Mouse (Mus musculus): ENCODE measurements around the gene Nek6. TPM values are rescaled to one million over a fixed set of nuclear protein-coding genes. Genes with fewer than 3 reads are reported as not detected.

Nek6 gene
- polyA plus RNA-seq, 1 experiment = not detected

DNA sequence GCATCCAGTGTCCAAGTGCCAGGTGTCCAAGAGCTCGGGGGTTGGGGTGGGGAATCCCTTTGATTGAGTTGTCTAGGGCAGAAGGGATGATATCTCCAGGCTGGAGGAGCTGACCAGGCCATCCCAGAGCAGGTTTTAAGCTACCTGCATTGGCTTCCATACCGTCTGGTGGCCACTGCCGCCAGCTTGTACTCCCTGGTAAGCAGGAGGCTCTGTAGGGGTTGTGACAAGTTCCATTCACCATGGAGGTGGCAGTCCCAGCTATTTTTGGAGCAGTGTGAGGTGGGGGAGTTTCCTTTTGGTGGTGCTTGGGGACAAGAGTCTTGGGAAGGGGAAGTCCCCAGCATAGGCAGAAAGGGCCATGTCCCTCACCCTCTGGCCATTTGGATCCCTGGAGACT lies 29.7 kb downstream of the Nek6 start:
- Histone ChIP-seq H3K27ac (ENCODE audit: insufficient read depth, low read depth, low read length) (no peak overlapping the region), H3K4me3 (ENCODE audit: insufficient read depth, low read depth, low read length) (no peak overlapping the region), H3K4me1 (ENCODE audit: control insufficient read depth, insufficient read depth, low read length) (peaks cover 29% of the 10 kb centered on the region)
- TF ChIP-seq POLR2A (IDR thresholded peaks at IDR 0.05; ENCODE audit: insufficient read depth, low read depth, low read length) = no peak
- TF ChIP-seq CTCF (IDR thresholded peaks at IDR 0.05; ENCODE audit: insufficient read depth, low read depth, low read length) = no peak
- 99% methylated on average over 3 of the region's 3 CpGs for whole genome bisulfite sequencing

DNA sequence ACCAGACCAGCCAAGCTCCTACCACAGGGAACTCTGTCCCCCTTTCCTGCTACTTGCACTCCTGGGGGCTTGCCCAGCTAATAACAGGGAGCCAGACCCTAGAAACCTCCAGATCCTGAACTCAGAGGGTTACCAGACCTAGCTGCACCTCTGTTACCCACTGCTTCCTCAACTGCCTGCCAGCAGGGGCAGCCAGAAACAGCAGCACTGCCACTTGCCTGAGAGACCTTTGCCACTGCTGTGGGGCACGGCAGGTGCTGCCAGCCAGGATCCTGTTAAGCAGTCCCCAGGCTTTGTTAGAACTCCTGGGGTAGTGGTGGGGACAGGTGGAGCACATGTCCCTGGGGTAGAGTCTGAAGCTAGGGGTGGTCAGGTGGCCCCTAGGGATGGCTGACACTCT lies 30.1 kb downstream of the Nek6 start:
- Histone ChIP-seq H3K27ac (ENCODE audit: insufficient read depth, low read depth, low read length) (no peak overlapping the region), H3K4me3 (ENCODE audit: insufficient read depth, low read depth, low read length) (no peak overlapping the region), H3K4me1 (ENCODE audit: control insufficient read depth, insufficient read depth, low read length) (peaks cover 26% of the 10 kb centered on the region)
- TF ChIP-seq POLR2A (IDR thresholded peaks at IDR 0.05; ENCODE audit: insufficient read depth, low read depth, low read length) (no peak), CTCF (IDR thresholded peaks at IDR 0.05; ENCODE audit: insufficient read depth, low read depth, low read length) (no peak)
- WGBS = 91% methylated on average over 1 of the region's 1 CpGs

DNA sequence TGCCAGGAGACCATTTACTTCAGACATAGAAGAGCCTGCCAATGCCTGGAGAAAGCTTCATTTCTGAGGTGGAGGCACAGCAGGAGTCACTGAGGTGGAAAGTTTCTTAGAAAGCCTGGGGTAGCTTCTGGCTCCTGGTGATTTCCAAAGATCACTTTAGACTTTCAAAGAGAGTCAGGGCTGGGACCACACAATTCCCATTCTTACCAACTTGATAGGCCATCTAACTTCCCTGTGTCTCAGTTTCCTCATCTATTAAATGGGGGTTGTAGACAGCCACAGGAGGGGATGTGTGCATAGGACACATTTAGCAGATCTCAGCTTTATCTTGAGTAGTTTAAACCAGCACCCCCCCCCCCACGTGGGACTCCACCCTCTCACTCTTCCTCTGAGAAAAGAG lies 30.9 kb downstream of the Nek6 start:
- no peak for TF ChIP-seq POLR2A (IDR thresholded peaks at IDR 0.05; ENCODE audit: insufficient read depth, low read depth, low read length)
- TF ChIP-seq CTCF (IDR thresholded peaks at IDR 0.05; ENCODE audit: insufficient read depth, low read depth, low read length) = no peak
- Histone ChIP-seq H3K4me3 (ENCODE audit: insufficient read depth, low read depth, low read length) (no peak overlapping the region), H3K4me1 (ENCODE audit: control insufficient read depth, insufficient read depth, low read length) (peaks cover 29% of the 10 kb centered on the region), H3K27ac (ENCODE audit: insufficient read depth, low read depth, low read length) (no peak overlapping the region)
- 69% methylated on average over 1 of the region's 1 CpGs for WGBS

DNA sequence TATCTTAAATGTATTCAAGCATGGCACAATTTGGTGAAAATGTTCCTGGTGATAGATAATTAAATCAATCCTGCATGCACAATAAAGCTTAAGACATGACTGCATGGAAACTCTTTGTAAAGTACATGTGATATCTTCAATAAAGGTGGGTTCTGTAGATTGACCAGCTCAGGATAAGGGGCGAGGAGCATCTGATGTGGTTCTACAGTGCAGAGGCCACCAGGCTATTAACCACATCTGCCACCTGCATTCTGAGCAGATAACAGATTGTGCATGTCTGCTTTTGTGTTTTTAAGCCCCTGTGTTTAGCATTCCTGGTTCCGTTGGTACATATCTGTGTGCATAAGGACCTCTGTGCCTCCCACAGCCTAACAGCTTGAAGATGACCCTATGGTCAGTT lies 31.7 kb downstream of the Nek6 start:
- Histone ChIP-seq H3K4me1 (ENCODE audit: control insufficient read depth, insufficient read depth, low read length) (peaks cover 23% of the 10 kb centered on the region), H3K27ac (ENCODE audit: insufficient read depth, low read depth, low read length) (no peak overlapping the region), H3K4me3 (ENCODE audit: insufficient read depth, low read depth, low read length) (no peak overlapping the region)
- WGBS = 100% methylated on average over 2 of the region's 2 CpGs
- TF ChIP-seq POLR2A (IDR thresholded peaks at IDR 0.05; ENCODE audit: insufficient read depth, low read depth, low read length) (no peak), CTCF (IDR thresholded peaks at IDR 0.05; ENCODE audit: insufficient read depth, low read depth, low read length) (no peak)

DNA sequence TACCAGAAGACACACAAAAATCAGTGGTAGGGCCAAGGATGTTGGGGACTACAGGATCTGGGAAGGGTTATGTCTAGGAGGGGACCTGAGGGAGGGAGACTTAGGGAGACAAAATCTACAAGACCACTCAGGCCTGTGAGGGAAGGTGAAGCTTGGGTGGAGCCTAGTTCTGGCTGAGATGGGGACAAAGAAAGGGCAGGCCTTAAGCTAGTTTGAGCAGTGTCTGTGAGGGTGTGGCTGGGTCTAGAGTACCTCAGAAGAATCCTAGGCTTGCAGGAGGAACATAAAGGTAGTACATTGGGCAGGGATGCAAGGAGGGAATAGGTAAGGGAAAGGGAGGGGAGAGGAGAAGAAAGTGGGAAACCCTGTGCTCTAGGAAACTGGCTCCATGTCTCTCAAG lies 32.9 kb downstream of the Nek6 start:
- no peak overlapping the region for H3K4me3 ChIP-seq (ENCODE audit: insufficient read depth, low read depth, low read length)
- H3K27ac ChIP-seq (ENCODE audit: insufficient read depth, low read depth, low read length) = no peak overlapping the region
- peaks cover 23% of the 10 kb centered on the region for H3K4me1 ChIP-seq (ENCODE audit: control insufficient read depth, insufficient read depth, low read length)
- no peak for TF ChIP-seq CTCF (IDR thresholded peaks at IDR 0.05; ENCODE audit: insufficient read depth, low read depth, low read length)
- TF ChIP-seq POLR2A (IDR thresholded peaks at IDR 0.05; ENCODE audit: insufficient read depth, low read depth, low read length) = no peak

DNA sequence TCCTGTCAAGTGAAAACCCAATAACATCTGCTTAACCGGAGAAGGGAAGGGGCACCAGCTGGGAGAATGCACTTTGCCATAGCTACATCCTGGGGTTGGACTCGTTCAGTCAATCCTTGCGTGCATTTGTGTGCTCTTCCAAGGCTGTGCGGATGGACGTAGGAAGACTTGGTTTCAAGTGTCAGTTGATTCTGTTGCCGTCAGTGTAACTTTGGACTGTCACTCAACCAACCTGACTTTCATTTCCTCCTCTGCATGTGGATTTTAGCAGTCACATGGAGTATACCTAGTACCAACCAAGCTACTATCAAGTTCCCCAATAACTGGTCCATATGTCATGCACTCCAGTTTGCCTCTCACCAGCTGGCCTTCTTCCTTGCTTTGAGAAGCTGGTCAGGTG lies 33.5 kb downstream of the Nek6 start:
- Histone ChIP-seq H3K4me3 (ENCODE audit: insufficient read depth, low read depth, low read length) (no peak overlapping the region), H3K4me1 (ENCODE audit: control insufficient read depth, insufficient read depth, low read length) (peaks cover 19% of the 10 kb centered on the region), H3K27ac (ENCODE audit: insufficient read depth, low read depth, low read length) (no peak overlapping the region)
- 94% methylated on average over 6 of the region's 6 CpGs for WGBS
- TF ChIP-seq POLR2A (IDR thresholded peaks at IDR 0.05; ENCODE audit: insufficient read depth, low read depth, low read length) = no peak
- TF ChIP-seq CTCF (IDR thresholded peaks at IDR 0.05; ENCODE audit: insufficient read depth, low read depth, low read length) = no peak

DNA sequence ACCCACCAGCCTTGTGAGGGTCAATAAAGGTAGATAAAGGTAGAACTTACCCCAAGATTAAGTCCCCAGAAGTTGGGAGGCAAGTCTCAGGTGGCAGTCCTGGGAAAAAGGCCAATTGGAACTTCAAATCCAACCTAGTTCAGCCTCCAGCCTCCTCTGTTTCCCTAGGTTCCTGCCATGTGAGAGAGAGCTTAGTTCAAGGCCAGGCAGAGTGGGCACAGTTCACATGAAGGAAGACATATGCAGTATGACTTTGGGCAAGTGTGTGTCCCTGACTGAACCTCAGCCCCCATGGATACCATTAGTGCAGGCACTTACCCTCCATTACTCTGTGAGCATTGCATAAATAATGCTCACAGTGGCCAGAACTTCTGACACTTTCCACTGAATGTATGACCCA lies 34.3 kb downstream of the Nek6 start:
- Histone ChIP-seq H3K4me3 (ENCODE audit: insufficient read depth, low read depth, low read length) (no peak overlapping the region), H3K27ac (ENCODE audit: insufficient read depth, low read depth, low read length) (no peak overlapping the region), H3K4me1 (ENCODE audit: control insufficient read depth, insufficient read depth, low read length) (peaks cover 17% of the 10 kb centered on the region; the same call in 1 of the 2 replicates)
- TF ChIP-seq POLR2A (IDR thresholded peaks at IDR 0.05; ENCODE audit: insufficient read depth, low read depth, low read length) (no peak), CTCF (IDR thresholded peaks at IDR 0.05; ENCODE audit: insufficient read depth, low read depth, low read length) (no peak)

DNA sequence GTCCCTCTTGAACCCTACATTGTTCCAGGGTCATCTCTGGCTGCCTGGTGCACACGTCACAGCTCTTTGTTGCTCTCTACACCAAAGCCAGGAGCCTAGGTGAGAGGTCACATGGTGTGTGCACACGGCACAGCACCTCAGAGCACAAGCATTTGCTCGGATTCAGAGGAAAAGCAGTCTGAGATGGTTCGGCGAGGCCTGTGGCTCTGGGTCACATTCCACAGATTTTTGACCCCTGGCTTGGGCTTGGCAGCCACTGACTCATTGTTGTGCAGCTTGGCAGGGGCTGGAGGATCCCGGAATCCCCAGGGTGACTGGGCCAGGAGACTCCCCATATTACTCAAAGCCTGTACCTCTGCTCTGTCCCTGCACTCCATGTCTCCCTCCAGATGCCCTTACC lies 34.8 kb downstream of the Nek6 start:
- WGBS = 71% methylated on average over 6 of the region's 6 CpGs
- Histone ChIP-seq H3K4me3 (ENCODE audit: insufficient read depth, low read depth, low read length) (no peak overlapping the region), H3K4me1 (ENCODE audit: control insufficient read depth, insufficient read depth, low read length) (peaks cover 12% of the 10 kb centered on the region; the same call in 1 of the 2 replicates), H3K27ac (ENCODE audit: insufficient read depth, low read depth, low read length) (no peak overlapping the region)
- TF ChIP-seq CTCF (IDR thresholded peaks at IDR 0.05; ENCODE audit: insufficient read depth, low read depth, low read length) = no peak
- no peak for TF ChIP-seq POLR2A (IDR thresholded peaks at IDR 0.05; ENCODE audit: insufficient read depth, low read depth, low read length)

DNA sequence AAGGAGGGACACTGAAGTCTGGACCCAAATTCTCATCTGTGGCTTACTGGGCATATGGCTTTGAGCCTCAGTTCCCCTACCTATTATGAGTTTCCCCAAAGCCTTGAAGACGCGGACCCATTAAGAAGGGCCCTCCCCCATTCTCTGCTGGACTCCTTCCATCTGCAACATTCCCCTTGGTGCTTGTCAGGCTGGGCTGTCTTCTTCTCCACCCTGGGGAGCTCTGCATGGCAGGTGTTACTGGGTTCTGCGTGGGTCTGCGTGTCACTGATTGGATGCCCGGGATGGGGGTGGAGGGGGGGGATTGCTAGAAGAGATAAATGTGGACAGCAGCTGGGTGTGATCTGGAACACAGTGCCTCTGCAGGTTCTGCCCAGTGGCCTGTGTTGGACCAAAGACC lies 35.3 kb downstream of the Nek6 start:
- Histone ChIP-seq H3K4me1 (ENCODE audit: control insufficient read depth, insufficient read depth, low read length) (peaks cover 10% of the 10 kb centered on the region), H3K4me3 (ENCODE audit: insufficient read depth, low read depth, low read length) (no peak overlapping the region), H3K27ac (ENCODE audit: insufficient read depth, low read depth, low read length) (no peak overlapping the region)
- TF ChIP-seq CTCF (IDR thresholded peaks at IDR 0.05; ENCODE audit: insufficient read depth, low read depth, low read length) (no peak), POLR2A (IDR thresholded peaks at IDR 0.05; ENCODE audit: insufficient read depth, low read depth, low read length) (no peak)
- 71% methylated on average over 5 of the region's 5 CpGs for WGBS
